Mouse (Mus musculus) cerebellum, adult 2 months (tissue): ENCODE measurements around the gene Hs6st2.

Experiments
- CTCF ChIP-seq: fragments of 200-500 bp; IDR thresholded peaks from 2 replicates; pipeline ENCODE4 v1.5.1; 2011; ENCODE audit warnings: low read depth, mild to moderate bottlenecking, control low read depth, low read length, moderate library complexity, borderline replicate concordance; ENCODE audit not compliant: insufficient read depth
- POLR2A ChIP-seq: fragments of 200-500 bp; IDR thresholded peaks from 2 replicates; pipeline ENCODE4 v1.6.1; 2011; ENCODE audit warnings: low read length, control low read depth, borderline replicate concordance; ENCODE audit not compliant: insufficient read depth

DNA sequence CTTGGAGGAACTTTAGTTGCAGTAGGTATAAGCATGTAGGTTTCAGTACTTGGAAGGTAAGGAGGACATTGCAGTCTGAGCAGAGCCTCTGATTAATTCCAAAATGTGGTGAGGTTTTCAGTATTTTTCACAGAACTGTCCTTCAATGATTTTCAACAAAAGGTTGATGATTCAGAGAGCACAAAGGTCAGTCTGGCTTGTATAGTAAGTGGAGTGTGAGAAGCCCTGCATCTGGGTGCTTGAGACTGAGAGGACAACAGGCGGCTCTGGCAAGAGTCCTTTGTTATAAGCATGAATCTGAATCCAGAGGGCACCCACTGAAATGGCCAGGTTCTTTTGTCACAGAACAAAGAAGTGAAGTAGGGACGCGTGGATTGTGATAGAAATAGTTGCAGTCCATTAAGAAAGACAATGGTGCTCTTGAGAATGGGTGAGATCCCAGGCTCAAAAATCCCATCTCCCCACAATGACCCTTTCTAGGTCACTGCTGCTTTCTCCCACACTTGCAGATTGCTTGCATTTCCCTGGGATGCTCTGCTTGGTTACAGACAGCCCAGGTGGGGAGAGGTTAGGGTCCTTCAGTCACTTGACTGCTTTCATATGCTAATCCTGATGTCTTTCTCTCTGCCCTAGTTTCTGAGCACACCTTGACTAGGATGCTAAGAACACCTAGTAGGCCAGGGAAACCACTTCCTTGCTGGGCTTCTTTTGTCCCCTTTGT lies 2.8 kb upstream of the Hs6st2 start:
- TF ChIP-seq POLR2A (no peak), CTCF (no peak)
